Mouse (Mus musculus): ENCODE measurements around the gene Crim1. TPM values are rescaled to one million over a fixed set of nuclear protein-coding genes. Genes with fewer than 3 reads are reported as not detected.

Gene Crim1
- total RNA-seq, 2 experiments from 2014 or later: 79.6 to 82.6 TPM

DNA sequence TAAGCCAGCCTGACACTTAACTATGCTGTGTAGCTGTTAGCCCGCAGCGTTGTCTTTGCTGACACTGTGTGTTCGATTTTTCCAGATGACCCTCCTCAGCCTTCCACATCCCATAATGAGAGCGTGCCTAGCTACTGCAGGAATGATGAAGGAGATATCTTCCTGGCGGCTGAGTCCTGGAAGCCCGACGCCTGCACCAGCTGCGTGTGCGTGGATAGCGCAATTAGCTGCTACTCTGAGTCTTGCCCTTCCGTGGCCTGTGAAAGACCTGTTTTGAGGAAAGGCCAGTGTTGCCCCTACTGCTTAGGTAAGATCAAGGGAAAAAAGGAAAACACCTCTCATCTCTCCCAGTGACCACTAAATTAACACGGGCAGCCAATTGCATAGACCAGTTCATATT is 154.8 kb downstream of the Crim1 start:
- no peak for DNase-seq (ENCODE audit: low spot score in 2 of 2)
- intact Hi-C loops (cut with DNase I): no loop called here

DNA sequence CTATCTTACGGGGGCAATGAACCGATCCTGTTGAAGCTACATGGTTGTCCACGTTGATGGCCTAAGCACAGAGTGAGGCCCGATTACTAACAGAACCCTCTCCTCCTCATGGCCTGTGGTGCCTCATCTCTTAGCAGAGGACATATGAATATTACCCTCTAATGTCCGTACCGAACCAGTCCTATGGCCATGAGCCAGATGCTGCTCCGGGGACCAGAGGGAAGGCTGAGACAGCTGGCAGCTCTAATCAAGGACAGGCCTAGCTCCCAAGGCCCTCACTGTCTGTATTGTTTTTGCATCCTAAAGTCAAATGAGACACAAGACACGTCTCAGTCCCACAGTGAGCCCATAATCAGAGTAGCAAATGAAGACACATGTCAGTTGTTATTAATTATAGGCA is 155.6 kb downstream of the Crim1 start:
- intact Hi-C loops (cut with DNase I): no loop called here

DNA sequence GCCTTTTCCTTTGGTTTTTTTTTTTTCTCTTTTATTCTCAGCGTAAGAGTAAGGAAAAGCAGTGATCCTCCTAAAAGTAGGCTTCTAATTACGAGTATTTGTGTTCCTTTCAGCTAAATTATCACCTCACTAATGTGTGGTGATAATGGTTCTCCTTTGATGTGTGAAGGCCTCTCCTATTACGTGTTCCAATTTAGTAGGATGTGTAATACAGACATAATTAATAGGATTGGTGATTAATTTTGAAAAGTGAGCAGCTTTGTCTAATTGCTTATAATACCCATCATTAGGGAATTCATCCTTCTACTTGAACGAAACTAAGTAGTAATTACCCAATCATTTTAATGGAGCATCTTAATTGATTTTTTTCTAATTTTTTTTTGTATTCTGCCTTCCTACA is 157.7 kb downstream of the Crim1 start:
- intact Hi-C loops (cut with DNase I): no loop called here
- DNase-seq (ENCODE audit: low spot score in 2 of 2): no peak

More for the DNA sequence above, 155.6 kb downstream of the Crim1 start:
- no peak for DNase-seq (ENCODE audit: low spot score in 2 of 2)

DNA sequence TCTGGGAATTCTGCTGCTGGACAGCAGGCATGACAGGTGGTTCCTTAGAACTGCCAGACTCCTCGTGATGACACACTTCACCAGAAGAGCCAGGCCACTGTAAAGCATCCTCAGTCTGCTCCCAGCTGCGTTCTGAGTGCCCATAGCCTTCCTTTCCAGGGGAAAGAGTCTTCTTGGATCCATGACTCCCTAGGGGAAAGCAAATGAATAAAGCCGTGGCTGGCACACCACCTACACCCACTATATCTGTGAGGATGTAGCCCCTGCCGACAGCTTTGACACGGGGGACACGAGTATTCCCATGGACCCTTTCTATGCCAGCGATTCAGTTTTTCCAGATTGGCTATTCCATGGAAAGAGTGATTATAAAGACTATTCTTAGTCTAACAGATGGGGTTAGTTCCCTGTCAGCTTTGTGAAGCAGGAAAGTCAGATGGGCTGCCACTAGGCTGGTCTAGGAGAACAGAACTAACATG is 158.2 kb downstream of the Crim1 start:
- intact Hi-C loops (cut with DNase I): no loop called here

DNA sequence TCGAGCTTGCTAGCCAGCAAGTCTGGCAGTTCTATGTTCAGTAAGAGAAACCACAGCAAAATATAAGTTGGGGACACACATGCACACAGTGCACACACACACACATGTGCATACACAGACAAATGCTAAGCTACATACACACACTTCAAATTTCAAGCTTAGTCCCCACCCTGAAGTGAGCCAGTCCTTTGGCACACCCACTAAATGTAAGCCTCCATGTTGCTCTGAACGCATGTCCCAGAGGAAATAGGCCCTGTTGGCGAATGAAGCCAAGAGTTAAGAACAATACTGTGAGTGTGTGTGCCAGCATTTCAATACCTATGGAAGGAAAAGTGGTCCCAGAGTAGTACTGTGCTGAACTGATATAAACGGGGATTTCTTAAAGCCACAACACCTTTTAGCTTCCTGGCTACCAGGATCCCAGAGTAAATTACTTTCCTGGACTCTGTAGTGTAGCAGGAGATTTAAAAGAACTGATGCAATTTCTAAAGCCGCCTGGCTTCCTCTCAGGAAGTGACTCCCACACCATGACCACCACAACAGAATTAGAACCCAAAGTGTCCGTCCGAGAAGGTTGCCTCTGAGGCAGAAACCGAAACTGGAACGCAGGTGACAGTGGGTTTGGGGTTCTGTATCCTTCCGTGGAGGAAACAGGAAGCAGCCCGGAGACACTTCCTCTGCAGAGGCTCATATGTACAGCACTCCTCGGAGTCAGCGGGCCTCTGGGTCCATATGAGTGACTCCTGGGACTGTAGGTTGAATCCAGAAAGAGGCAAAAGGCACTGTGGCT is 162.1 kb downstream of the Crim1 start:
- no peak for DNase-seq (ENCODE audit: low spot score in 2 of 2)
- intact Hi-C loops (cut with DNase I): no loop called here

More for the DNA sequence above, 158.2 kb downstream of the Crim1 start:
- no peak for DNase-seq (ENCODE audit: low spot score in 2 of 2)

DNA sequence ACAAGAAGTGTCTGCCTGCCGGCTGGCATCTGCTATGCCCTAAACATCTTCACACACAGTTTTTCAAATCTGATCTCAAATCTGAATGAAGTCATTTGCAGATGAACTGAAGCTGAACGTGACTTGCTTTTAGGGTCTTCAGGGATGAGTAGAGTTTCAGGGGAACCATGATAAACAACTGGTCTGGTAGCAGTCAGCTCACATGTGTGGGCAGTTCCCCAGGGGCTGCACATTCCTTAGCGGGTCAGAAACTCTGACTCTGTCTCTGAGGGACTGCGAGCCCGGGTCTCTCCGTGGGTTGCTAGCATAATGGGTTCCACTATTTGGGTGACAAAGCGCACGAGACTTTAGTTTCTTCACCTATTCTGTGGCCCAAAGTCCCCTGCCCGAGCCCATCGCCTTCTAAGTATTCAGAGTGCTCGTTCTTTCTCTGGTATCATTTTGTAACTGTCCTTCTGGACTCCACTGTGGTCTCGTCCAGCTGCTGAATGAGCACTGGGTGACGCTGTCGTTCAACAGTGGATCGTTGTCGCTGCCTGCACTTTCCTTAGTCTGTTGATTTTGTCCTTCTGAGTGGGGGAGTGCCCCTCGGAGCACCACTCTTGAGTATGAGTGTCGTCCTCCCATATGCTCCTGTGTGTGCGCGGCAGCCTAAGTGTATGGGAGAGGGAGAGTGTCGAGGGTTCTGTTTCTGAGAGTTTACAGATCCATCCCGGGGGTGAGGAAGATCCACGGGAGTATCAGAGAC is 164.7 kb downstream of the Crim1 start:
- intact Hi-C loops (cut with DNase I): no loop called here
- DNase-seq (ENCODE audit: low spot score in 2 of 2): no peak

DNA sequence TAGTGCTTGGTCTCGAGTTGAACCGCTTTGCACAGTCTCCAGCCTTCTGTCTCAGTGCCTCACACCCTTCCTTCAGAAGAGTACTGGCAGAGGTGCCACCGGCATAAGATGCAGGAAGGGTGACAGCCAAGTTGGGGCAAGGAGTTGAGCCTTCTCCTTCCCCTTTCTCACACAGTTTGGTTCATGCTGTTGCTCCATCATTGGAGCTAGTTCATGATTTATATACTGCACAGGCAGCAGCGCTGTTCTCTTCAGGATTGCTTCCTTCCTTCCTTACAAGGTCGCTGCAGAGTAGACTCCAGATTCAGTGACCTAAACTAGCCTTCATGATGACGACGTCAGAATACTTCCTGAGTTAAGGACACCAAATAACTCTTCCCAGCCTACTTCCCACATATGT is 166.0 kb downstream of the Crim1 start:
- intact Hi-C loops (cut with DNase I): no loop called here
- no peak for DNase-seq (ENCODE audit: low spot score in 2 of 2)

DNA sequence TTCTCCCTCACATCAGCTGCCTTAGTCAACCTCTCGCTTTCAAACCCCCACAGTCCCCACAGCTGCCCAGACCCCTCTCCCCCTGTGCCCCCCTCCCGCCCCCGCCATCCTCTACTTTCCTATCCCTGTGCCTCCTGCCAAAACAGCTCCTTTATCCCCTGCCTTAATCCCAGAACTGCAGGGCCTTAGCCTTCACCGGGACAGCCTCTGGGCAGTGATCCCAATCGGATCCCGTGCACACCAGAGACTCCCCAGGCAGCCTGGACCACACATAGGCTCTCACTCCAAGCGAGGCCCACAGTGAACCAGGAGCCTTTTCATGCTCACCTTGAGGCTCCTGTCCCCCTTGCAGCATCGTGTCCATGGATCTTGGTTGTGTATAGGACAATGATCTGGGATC is 168.4 kb downstream of the Crim1 start:
- intact Hi-C loops (cut with DNase I): no loop called here
- DNase-seq (ENCODE audit: low spot score in 2 of 2): no peak

DNA sequence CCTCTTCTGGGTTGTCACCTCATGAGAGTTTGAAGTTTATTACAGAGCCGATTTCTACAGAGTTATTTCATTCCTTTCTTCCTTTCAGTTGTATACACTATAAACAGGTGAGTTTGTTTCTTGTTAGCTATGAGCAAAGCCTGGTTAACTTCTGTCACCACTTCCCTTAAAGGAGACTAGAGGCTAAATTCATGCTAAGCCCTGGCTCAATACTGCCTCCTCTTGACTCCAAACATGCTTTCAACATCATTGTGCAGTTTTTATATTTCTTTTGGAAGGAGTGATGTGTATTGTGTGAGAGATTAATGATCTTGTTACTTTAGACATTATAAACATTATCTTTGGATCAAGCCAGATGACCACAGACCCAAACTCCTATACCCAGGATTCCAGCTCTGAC is 170.4 kb downstream of the Crim1 start:
- intact Hi-C loops (cut with DNase I): no loop called here
- DNase-seq (ENCODE audit: low spot score in 2 of 2): no peak

DNA sequence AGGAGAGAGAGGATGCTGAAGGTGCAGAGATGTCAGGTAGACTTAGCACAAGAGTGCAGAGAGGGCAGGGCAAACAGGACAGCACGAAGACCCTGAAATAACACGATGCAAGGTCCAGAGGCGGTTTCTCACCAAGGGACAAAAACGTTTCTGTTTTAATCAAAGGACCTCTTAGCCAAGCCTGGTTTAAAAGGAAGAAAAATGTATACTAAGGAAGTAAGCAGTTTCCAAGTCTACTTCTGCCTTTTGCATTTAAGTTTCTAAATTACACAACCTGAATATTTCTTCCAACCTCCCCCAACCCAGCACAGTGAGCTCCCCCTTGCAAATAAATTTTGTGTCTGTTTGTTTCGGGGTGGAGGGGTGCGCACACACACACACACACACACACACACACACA is 173.1 kb downstream of the Crim1 start:
- no peak for DNase-seq (ENCODE audit: low spot score in 2 of 2)
- intact Hi-C loops (cut with DNase I): no loop called here

DNA sequence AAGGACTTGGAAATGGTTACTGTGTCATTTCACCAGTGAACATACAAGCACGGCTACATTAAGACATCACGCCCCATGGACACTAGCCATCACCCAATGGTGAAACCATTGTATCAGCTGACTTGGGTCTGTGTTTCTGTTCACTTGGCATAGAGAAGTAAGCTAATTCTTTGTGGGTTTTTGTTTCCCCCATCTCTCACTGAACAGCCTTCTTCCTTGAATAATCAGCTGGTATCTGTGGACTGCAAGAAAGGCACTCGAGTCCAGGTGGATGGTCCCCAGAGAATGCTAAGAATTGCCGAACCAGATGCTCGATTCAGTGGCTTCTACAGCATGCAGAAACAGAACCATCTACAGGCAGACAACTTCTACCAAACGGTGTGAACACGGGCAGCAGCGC is 173.8 kb downstream of the Crim1 start:
- no peak for DNase-seq (ENCODE audit: low spot score in 2 of 2)
- intact Hi-C loops (cut with DNase I): no loop called here

DNA sequence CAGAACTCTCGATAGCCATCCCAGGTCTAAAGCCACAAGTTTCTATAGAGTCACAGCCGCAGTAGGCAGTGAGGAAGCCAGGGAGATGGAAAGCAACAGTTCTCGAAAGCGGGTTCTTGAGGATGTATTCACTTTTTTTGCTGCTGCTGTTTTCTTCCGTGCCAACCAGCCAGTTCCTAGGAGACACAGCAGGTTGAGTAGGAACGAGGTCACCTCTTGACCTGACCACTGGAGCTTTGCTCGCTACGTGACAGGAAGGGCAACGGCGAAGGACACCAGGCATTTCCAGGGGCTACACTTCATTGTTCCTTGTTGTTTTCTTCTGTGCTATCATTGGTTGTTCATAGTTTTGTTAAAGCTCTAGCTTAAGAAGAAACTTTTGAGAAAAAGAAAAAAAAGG is 174.7 kb downstream of the Crim1 start:
- intact Hi-C loops (cut with DNase I): no loop called here
- no peak for DNase-seq (ENCODE audit: low spot score in 2 of 2)

DNA sequence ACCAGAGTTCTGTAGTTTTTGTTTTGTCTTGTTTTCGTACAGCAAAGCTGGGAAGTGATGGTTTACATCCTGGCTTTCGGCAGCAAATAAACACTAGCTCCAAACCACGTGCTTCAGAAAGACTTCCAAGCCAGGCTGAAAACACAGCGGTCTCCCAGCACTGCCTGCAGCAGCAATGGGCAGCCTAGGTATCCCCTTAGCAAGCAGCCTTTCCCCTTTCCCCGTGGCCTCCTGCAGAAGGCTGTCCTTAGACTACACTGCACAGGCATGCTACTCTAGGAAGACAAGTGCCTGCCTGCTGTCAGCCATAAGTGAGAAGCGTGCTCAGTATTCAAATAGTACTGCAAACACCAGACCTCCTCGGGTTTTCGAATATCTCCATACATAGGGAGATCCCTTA is 176.5 kb downstream of the Crim1 start:
- intact Hi-C loops (cut with DNase I): no loop called here
- no peak for DNase-seq (ENCODE audit: low spot score in 2 of 2)

DNA sequence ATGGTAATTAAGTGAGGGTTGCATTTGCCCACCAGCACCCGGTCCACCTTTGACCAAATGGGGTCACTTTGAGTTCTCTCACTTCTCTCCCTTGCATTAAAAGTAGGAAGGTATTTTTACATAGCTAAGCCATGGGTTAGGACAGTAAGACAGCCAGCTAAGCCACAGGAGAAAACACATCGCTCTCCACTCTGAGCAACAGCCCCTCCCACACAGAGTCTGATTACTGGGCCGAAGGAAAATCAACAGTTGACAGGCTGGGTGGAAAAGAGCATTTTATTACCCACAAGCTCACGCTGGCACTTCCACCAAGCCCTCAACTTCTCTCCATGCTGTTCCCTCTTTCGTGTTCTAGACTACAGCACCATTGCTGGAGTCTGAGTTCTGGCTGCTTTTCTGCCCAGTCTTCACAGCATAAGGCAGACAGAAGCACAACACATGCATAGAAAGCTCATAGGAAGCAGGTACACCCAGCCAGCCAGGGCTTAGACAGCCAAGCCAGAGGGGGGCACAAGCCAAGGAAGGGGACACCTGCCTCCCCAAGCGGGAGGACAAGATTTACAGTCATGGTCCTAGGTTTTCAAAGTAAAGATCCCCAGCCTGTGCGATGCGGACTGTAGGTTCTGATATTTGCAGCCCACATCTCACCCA is 179.2 kb downstream of the Crim1 start:
- intact Hi-C loops (cut with DNase I): no loop called here
- DNase-seq (ENCODE audit: low spot score in 2 of 2): no peak

DNA sequence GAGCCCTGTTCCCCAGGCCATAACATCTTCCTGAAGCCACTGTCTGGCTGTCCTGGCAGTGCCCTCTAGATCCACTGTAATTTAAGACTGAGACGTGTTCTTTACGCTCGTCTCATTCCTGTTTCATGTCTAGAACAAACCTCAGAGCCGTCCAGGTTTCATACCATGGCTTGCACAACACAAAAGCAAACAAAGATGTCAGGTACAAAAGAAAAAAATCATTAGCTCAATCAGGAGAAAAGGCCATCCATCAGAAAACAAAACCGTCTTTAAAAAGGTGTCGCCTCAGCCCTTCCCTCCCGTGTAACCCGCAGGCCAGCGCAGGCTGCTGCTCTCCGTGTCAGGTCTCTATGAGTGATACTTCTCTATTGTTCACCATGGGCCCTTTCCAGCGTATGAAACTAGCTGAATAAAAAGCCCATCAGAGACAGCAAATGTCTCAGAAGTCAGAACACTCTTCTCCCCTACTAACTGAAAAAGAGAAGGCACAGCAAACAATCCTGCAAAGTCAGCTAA is 179.7 kb downstream of the Crim1 start:
- intact Hi-C loops (cut with DNase I): no loop called here
- DNase-seq (ENCODE audit: low spot score in 2 of 2): no peak

DNA sequence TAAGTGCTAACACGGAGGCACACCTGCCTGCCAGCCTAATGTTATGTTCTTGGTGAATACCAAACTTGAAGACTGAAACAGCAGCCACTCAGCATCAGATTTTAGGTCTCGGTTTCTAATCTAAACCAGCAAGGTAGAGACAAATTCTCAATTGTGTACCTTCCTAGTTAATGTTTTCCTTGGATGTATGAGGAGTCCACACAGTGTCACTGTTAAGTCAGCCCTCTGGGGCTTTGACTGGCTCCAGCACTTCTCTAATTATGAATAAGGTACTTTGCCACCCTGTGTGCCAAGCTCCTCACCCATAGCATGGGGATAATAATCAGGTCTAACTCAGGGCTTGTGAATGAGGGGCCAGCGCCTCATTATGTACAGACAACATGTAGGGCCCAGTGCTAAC is 182.3 kb downstream of the Crim1 start:
- intact Hi-C loops (cut with DNase I): no loop called here

DNA sequence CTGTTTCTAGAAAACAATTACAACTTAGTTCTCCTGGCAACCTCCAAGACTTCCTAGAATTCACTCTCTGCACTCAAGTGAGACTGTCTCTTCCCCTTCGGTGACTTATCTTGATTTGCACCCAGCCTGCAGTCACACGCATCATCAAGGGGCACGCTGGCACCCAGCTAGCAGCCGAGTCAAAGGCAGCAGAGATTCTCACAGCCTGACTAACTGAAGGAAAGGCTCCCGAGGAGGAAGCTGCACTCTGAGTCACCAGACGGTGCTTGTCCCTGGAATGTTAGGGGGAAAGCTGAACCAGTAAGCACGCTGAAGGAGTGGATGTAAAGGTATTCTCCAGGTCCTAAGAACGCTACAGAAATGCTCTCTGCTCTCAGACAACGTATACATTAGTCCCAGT is 187.6 kb downstream of the Crim1 start:
- intact Hi-C loops (cut with DNase I): no loop called here
- no peak for DNase-seq (ENCODE audit: low spot score in 2 of 2)

More for the DNA sequence above, 182.3 kb downstream of the Crim1 start:
- DNase-seq (ENCODE audit: low spot score in 2 of 2): no peak

DNA sequence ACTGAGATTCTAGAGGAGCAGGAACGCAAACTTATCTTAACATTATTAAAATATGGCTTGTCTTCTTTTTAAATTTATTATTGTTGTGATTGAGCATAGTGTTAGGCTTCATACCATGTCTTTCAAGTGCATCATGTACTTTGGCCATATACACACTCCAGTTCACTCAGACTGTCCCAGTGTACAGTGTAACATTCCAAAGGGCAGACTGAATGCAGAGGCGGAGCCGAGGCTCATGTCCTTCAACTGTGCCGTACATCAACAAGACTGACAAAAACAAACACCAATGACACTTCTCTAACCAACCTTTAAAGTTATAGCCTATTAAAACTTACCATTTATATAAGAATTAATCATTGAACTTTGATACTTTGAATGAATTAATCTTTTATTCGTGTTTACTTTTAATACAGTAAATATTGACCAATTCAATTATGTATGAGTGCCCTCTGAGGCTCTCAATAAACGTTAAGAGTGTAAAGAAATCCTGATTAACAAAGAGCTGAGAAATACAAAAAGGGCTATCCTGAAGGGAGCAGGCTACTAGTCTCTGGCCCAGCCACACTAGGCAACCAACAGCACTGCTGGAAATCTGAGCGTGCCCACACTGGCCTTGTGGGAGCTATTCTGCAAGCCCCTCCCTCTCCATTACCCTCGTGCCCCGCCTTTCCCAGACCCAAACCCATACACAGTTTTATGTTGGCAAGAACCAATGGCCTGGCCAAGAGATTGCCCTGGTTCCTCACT is 188.2 kb downstream of the Crim1 start:
- no peak for DNase-seq (ENCODE audit: low spot score in 2 of 2)
- intact Hi-C loops (cut with DNase I): no loop called here

DNA sequence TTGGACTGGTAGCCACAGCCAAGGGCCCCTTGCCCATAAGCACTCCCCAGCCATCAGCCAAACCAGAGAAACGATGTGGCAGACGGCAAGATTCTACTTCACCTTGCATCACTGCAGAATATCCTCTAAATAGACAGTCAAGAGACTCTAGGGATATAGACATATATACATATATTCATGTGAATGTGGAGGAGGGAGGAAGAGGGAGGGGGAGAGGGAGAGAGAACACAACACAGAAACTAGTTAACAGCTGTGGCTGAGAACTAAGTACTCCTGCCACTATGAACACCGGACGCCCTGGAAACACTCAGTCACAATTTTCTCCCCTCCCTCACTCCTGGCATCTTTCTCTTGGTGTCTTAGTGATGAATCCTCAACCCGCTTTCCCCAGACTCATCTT is 189.5 kb downstream of the Crim1 start:
- no peak for DNase-seq (ENCODE audit: low spot score in 2 of 2)
- intact Hi-C loops (cut with DNase I): no loop called here

Data from left cerebral cortex, postnatal 36 days (tissue).